Mouse (Mus musculus): ENCODE measurements around the gene Pgpep1.

Gene Pgpep1

DNA sequence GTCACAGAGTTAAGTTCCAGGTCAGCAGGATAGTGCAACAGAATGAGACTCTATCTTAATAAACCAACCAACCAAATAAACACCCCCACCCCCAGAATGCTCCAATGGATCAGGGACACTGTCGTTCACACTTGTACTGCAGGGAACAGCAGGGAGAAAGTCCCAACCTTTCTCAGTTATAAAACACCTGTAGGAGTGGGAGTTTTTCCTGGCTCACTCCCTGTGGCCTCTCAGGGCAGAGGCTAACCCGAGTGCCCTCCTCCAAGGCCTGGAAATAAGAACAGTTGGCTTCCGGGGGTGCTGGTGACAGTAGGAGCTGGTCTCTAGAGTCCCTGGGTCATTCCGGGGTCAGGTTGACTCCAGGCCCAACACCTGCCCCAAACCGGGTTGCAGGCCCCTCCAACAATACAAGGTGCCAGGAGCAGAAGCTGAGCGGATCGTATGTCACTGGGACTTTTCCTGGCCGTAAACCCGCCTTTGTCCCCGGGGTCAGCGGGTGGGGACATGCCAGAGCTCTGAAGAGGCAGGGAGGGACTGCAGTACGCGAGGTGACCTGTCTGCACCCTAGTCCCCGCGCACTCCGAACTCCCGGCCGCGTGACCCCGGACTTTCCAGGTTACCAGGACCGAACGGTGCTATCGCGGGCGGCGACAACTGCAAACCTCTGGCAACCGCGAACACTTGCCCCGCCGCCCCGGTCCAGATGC, 1.1 kb downstream of the Pgpep1 start:
- DNase-seq = no peak

GRCm38 (mm10) chr8:70657739-70658138, 2.4 kb downstream of the Pgpep1 start:
- no peak for DNase-seq

GRCm38 (mm10) chr8:70657214-70657613, 3.0 kb downstream of the Pgpep1 start:
- no peak for DNase-seq

DNA sequence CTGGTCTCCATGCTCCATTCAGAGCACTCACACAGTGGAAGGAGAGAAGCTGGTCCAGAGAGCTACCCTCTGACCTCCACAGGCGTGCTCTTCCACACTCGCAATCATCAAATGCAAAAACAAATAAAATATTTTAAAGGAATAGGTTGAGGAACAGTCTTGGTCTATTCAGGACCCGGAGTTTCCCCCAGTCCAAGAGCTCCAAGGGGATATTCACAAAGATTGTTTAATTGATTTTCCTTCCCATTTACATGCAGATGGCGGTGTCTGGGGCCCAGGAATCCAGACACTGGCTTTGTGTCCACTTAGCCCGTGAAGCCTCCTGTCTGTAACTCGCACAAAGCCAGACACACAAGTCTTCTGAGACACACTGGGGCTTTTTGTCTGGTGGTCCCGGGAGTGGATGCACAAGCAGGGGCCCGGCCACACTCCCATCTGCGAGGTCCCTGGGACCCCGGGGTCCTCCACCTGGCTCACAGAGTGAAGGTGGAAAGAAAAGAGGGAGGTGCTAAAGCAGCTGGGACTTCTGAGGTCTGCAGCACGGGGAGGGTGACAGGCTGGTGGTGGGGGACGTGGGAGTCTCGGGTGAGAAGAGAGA, 3.9 kb downstream of the Pgpep1 start:
- DNase-seq = no peak

GRCm38 (mm10) chr8:70655469-70655868, 4.7 kb downstream of the Pgpep1 start:
- DNase-seq = no peak

DNA sequence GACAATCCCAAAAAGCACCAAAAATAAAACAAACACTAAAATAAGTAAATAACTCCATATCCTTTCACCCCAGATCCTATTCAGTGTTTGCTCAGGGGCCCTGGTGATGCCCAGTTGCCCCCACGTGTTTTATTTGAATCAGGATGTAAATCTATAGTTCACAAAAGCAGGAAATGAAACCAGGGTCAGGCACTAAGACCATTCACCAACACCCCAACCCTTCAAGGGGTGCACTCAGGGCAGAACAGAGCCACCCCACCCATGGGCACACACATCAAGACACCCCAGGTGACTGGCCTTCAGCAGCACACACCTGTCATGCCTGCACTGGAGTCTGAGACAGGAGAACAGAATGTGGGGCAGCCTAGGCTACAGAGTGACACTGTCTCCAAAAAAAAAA, 6.1 kb downstream of the Pgpep1 start:
- DNase-seq = no peak

DNA sequence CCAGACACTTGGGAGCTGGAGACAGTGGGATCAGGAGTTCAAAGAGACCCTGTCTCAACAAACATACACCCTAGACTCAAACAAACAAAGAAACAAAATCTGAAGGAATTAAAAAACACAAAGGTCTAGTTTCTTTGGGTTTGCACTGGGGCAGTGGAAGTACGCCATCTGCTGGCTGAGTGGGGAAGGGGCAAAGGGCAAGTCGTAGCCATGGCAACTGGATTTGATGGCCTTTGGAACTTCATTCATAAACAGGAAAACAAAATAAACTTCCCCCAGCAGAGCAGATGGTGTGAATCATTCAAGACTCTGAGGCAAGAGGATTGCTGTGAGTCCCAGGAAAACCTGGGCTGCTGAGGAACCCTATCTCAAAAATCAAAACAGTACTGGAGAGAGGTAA, 7.0 kb downstream of the Pgpep1 start:
- peak; percentile 94 for DNase-seq

GRCm38 (mm10) chr8:70650351-70650750, 9.8 kb downstream of the Pgpep1 start:
- DNase-seq = peak; percentile 92

- DNase-seq = peak; percentile 99
These were observed 10.9 kb downstream of the Pgpep1 start for GRCm38 (mm10) chr8:70649324-70649723.

- DNase-seq = no peak
These were observed 11.3 kb downstream of the Pgpep1 start for GRCm38 (mm10) chr8:70648921-70649320.

DNA sequence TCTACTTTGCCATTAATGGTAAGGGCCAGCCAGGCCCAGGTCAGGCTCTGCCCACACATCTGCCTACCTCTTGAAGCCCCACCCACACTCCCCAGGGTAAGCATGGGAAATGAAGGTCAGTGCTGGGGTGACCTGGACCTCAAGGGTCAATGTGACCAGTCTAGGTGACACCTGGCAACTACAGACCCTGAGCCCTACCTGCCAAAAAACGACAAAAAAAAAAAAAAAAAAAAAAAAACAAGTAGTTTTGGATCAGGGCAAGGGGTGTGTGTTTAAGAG, 12.1 kb downstream of the Pgpep1 start:
- no peak for DNase-seq

DNA sequence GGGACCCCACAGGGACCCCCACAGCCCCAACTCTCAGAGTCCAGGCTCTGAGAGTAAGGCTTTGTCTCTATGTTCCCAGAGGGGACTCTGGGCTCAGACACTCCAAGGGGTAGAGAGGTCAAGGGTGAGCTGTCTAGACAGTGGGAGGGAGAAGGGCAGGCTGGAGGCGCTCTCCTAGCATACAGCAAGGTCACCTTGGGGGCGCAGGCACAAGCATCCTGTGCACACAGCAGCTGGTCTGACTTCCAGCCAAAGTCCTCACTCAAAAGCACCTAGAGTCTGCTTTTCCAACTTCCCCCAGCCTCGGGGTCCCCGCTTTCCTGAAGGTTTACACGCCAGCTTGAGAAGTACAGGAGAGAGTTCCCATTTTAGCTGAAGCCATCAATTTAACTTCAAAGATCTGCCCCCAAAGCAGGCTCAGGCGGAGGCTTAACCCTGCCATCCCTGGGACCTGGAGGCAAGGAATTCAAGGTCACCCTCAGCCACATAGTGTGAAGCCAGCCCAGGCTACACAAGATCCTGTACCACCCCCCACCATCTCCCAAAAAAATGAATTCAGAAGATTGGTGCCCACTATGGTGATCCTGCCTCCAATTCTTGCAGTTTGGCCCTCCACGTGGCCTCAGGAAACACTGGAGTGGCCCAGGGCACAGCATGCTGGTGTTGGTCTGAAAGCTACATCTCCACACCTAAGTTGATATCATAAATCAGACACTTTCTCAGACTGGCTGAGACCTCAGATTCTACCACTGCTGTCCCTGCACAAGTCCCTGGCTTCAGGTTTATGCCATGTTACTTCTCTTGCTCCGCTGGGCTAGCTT, 12.6 kb downstream of the Pgpep1 start:
- peak; percentile 95 for DNase-seq

DNA sequence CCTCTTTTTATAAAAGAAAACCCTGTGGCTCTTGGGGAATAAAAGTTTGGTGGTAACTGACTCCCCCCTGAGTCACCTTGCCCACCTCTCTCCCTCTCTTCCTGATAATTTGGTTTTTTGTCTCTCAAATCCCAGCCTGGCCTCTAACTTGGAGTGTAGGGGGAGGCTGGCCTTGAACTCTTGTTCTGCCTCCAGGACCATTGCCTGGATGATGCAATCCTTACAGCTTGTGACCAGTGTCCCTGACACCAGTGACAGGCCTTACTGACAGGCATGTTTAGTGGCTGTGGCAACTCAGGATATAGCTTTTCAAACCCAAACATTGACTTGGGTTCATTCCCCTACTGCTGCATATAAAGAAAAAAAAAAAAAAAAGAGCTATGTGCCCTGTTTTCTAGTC, 13.4 kb downstream of the Pgpep1 start:
- no peak for DNase-seq

GRCm38 (mm10) chr8:70646369-70646768, 13.8 kb downstream of the Pgpep1 start:
- peak; percentile 94 for DNase-seq

GRCm38 (mm10) chr8:70645501-70646224, 14.5 kb downstream of the Pgpep1 start:
- DNase-seq = peak; percentile 98

- DNase-seq = no peak
These were observed 16.1 kb downstream of the Pgpep1 start for GRCm38 (mm10) chr8:70644065-70644464.

GRCm38 (mm10) chr8:70643019-70643418, 17.2 kb downstream of the Pgpep1 start:
- DNase-seq = no peak

DNA sequence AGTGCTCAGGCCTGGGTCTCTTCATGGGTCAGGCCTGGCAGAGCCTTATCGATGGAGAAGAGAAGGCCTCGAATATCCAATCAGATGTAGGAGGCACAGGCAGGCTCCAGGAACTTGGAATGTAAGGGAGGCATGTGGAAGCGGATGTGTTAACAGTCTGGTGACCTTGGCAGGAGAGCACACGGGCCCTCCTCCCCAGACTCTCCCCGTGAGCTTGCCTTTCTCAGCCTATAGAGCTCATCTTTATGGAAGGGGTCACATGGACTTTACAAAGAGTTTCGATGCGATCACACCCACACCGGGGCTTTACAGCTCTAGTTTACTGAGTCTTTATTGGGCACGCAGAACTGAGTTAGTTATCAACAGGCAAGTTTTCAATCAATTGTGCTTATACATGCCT, 21.4 kb downstream of the Pgpep1 start:
- DNase-seq = no peak

GRCm38 (mm10) chr8:70636838-70637237, 23.4 kb downstream of the Pgpep1 start:
- no peak for DNase-seq

- peak; percentile 92 for DNase-seq
These were observed 24.7 kb downstream of the Pgpep1 start for GRCm38 (mm10) chr8:70635527-70635926.

DNA sequence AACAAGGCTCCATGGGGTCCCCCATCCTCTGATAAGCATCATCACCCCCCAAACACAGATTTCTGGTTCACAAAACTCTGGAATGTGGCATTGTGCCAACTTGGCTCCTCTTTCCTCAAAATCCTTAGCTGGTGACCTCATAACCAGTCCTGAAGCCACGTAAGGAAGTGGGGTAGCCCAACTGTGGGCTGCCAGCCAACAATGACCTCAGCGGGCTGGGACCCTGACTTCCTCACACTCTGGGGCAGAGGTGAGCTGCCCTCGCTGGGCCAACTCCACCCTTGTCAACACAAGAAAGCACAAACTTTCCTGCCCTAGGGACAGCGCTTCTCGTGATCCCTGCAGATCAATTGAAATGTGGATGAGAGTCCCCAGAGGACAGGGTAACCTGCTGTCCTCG, 26.1 kb downstream of the Pgpep1 start:
- peak; percentile 98 for DNase-seq

DNA sequence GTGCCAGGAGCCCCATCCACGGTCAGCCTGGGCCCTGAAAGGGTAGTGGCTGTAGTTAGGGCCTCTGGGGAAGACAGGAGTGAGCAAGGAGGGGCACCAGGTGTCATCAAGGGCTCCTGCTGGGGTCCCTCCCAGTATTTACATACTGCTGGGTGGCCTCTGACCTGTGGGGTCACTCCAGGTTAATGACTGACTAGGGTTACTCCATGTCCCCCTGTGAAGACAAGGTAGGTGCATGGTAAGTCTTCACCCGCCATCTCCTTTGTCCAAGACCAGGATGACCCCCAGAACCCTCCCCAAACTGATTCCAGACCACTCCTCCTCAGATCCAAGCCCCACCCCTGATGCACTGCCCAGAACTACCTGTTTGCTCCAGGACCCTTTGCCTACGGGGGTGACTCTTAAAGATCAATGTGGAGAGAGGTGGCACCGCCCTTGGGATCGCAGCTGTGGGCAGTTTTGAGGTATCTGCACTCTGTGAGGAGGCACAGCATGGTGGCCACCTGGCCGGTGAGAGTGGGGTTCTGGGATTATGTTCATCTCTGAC, 27.8 kb downstream of the Pgpep1 start, which contains the start of gene Gdf15:
Gdf15 (minus strand) TSS at position 111 of the 547 bp plus-strand sequence.
- no peak for DNase-seq

GRCm38 (mm10) chr8:70631436-70631835, 28.8 kb downstream of the Pgpep1 start:
- peak; percentile 96 for DNase-seq

Data from heart, adult 11 months (tissue).